Mouse (Mus musculus) thymus, adult 2 months (tissue): ENCODE results near the gene Ugt1a8.
"Not testable (repeated sequence)": the region's sequence is repeated elsewhere in the genome, so short reads cannot be mapped to it uniquely, and the experiment has no call there.

Experiments
- CTCF ChIP-seq: fragments of 200-500 bp; IDR thresholded peaks from 2 replicates; pipeline ENCODE4 v1.5.1; 2012; ENCODE audit warnings: mild to moderate bottlenecking, control low read depth, low read length, moderate library complexity, borderline replicate concordance; ENCODE audit not compliant: control insufficient read depth, poor library complexity, insufficient read depth; ENCODE audit errors: extremely low read depth
- POLR2A ChIP-seq: fragments of 200-500 bp; IDR thresholded peaks from 2 replicates; pipeline ENCODE4 v1.6.1; 2012; ENCODE audit warnings: mild to moderate bottlenecking, low read length, control low read depth, moderate library complexity; ENCODE audit not compliant: control insufficient read depth, poor library complexity, insufficient read depth; ENCODE audit errors: extremely low read depth

DNA sequence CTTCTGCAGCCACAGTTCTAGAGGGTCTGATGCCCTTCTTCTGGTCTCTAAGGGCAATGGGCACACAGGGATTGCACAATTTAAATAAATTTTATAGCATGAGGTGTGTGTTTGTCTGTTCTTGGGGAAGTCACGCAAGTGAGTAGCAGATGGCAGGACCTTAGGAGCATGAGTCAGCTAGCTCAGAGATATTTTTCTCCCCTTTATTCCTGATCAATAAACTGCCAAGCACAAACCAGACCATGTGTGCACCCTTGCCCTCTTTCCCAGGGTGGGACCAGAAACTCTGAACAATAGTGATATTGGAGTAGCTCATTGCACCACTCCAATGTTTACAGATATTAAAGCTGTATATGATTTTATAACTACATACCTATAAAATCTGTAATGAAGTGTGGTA, 42.6 kb downstream of the Ugt1a8 start:
- not testable (repeated sequence) for TF ChIP-seq CTCF, POLR2A
